Mouse (Mus musculus): Measurements from ENCODE around the gene Stra6l. TPM values are rescaled to one million over a fixed set of nuclear protein-coding genes. Genes with fewer than 3 reads are reported as not detected.

Gene Stra6l
- polyA plus RNA-seq (2015; fragmentation: Nextera tagmentation; extraction: Ambion mirVana), result 0.47 and 0.99 TPM in 2 replicates

GRCm38 (mm10) chr4:45848109-45848824, at the start of gene Stra6l:
Stra6l (plus strand) TSS chr4:45848664.

GRCm38 (mm10) chr4:45798964-45799363, 49.5 kb upstream of the Stra6l start, which contains the start of gene Aldh1b1:
Aldh1b1 (plus strand) TSS chr4:45799022.

GRCm38 (mm10) chr4:45826275-45827040, 22.0 kb upstream of the Stra6l start, which contains the start of gene Igfbpl1:
Igfbpl1 (minus strand) TSS chr4:45826923.

GRCm38 (mm10) chr4:45890066-45890761, 41.8 kb downstream of the Stra6l start, which contains the start of gene Ccdc180:
Ccdc180 (plus strand) TSS chr4:45890303.

Other genes with a start within 250 kb of the Stra6l start
- 17.7 and 36.8 TPM in 2 replicates for gene Aldh1b1, start 49.6 kb upstream of the Stra6l start, polyA plus RNA-seq (2015; fragmentation: Nextera tagmentation; extraction: Ambion mirVana)
- 0.84 and 1.9 TPM in 2 replicates for gene Igfbpl1, start 21.7 kb upstream of the Stra6l start, polyA plus RNA-seq (2015; fragmentation: Nextera tagmentation; extraction: Ambion mirVana)
- gene Ccdc180, start 41.6 kb downstream of the Stra6l start, polyA plus RNA-seq (2015; fragmentation: Nextera tagmentation; extraction: Ambion mirVana), result 0.11 and 0.12 TPM in 2 replicates
- 13.6 and 22.5 TPM in 2 replicates for gene Tdrd7, start 116.7 kb downstream of the Stra6l start, polyA plus RNA-seq (2015; fragmentation: Nextera tagmentation; extraction: Ambion mirVana)
- gene Tmod1, start 190.3 kb downstream of the Stra6l start, polyA plus RNA-seq (2015; fragmentation: Nextera tagmentation; extraction: Ambion mirVana), result 6.1 and 7.5 TPM in 2 replicates